Mouse (Mus musculus): ENCODE data around the gene Cd200r1. TPM values are rescaled to one million over a fixed set of nuclear protein-coding genes. Genes with fewer than 3 reads are reported as not detected.
"Not testable (repeated sequence)": the region's sequence is repeated elsewhere in the genome, so short reads cannot be mapped to it uniquely, and the experiment has no call there.

Cd200r1 gene
- total and polyA plus RNA-seq, 2 experiments from 2014 or later: 0.52 TPM; not detected in 1

DNA sequence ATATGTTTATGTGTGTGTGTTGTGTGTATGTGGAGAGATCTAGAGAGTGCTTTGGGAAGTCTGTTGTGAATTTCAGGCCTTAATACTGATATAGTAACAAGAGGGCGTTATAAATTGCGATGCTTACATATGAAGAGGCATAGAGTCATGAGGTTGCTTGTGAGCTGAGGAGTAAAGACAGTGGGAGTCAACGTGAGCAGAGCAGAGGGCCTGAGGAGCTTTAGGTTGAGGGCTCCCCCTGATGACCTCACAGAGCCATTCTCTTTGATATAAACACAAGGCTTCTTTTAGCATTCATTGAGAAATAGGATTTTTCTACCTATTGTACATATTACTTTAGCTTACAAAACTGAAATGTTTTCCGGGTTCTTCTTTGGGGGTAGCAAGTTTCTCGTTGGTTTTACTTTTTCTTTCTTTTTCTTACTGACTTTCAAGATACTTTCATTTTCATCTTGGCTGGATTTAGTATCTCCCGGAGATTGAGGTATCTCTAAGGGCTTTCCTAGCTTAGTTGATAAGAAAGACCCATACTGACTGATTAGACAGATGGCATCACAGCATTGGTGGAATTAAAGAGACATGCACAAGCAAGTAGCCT lies 47.0 kb downstream of the Cd200r1 start:
- Histone ChIP-seq H3K36me3 (ENCODE audit: insufficient read depth, low read length) (no peaks in the 10 kb centered on the region), H3K4me2 (ENCODE audit: low read depth, low read length, poor library complexity, severe bottlenecking) (no peak overlapping the region), H3K9me3 (ENCODE audit: low read length) (no peaks in the 10 kb centered on the region), H3K27me3 (ENCODE audit: insufficient read depth, low read length) (no peaks in the 10 kb centered on the region), H3K4me1 (ENCODE audit: insufficient read depth, low read length) (no peaks in the 10 kb centered on the region), H3K27ac (ENCODE audit: low read depth, low read length) (no peak overlapping the region), H3K9ac (replicated peaks; ENCODE audit: low read length, poor library complexity, severe bottlenecking) (no peak overlapping the region), H3K4me3 (ENCODE audit: low read depth, low read length) (no peak overlapping the region)
- no peak for TF ChIP-seq CTCF (IDR thresholded peaks at IDR 0.05)
- no peak for DNase-seq (ENCODE audit: low spot score)
- WGBS: 82% methylated on average over 6 of the region's 6 CpGs
- no peak for ATAC-seq (ENCODE audit: low FRiP score)

GRCm38 (mm10) chr16:44818010-44818409 lies 52.5 kb downstream of the Cd200r1 start:
- Histone ChIP-seq H3K27ac (ENCODE audit: low read depth, low read length) (no peak overlapping the region), H3K27me3 (ENCODE audit: insufficient read depth, low read length) (no peaks in the 10 kb centered on the region), H3K4me3 (ENCODE audit: low read depth, low read length) (no peak overlapping the region), H3K4me2 (ENCODE audit: low read depth, low read length, poor library complexity, severe bottlenecking) (no peak overlapping the region), H3K9ac (replicated peaks; ENCODE audit: low read length, poor library complexity, severe bottlenecking) (no peak overlapping the region), H3K9me3 (ENCODE audit: low read length) (no peaks in the 10 kb centered on the region), H3K36me3 (ENCODE audit: insufficient read depth, low read length) (no peaks in the 10 kb centered on the region), H3K4me1 (ENCODE audit: insufficient read depth, low read length) (no peaks in the 10 kb centered on the region)
- ATAC-seq (ENCODE audit: low FRiP score) (no peak), DNase-seq (ENCODE audit: low spot score) (no peak)
- no peak for TF ChIP-seq CTCF (IDR thresholded peaks at IDR 0.05)
- WGBS: 49% methylated on average over 1 of the region's 1 CpGs

DNA sequence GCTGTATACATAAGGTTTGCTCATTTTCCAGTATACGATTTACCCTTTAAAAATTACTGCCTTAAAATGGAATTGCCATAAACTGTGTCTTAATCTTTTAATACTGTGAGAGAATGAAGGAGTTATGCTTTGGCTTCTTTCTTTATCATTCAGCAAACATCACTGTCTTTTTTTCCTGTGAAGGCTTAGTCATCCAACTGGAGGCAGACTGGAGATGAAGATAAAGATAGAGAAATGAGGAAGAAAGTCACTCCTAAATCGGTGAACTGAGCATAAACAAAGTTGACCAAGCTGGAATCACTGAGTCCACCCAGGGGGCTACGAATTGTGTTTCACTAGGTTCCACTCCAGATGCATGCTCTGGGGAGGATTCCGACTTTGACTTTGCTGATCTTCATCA lies 55.0 kb downstream of the Cd200r1 start:
- 90% methylated on average over 4 of the region's 4 CpGs for WGBS
- H3K9ac ChIP-seq (replicated peaks; ENCODE audit: low read length, poor library complexity, severe bottlenecking): no peak overlapping the region
- no peak overlapping the region for H3K27ac ChIP-seq (ENCODE audit: low read depth, low read length)
- H3K4me2 ChIP-seq (ENCODE audit: low read depth, low read length, poor library complexity, severe bottlenecking): no peak overlapping the region
- H3K4me3 ChIP-seq (ENCODE audit: low read depth, low read length): no peak overlapping the region
- H3K4me1 ChIP-seq (ENCODE audit: insufficient read depth, low read length): no peaks in the 10 kb centered on the region
- DNase-seq (ENCODE audit: low spot score) (no peak), ATAC-seq (ENCODE audit: low FRiP score) (no peak)
- no peaks in the 10 kb centered on the region for H3K27me3 ChIP-seq (ENCODE audit: insufficient read depth, low read length)
- no peaks in the 10 kb centered on the region for H3K9me3 ChIP-seq (ENCODE audit: low read length)
- H3K36me3 ChIP-seq (ENCODE audit: insufficient read depth, low read length): no peaks in the 10 kb centered on the region
- no peak for TF ChIP-seq CTCF (IDR thresholded peaks at IDR 0.05)

DNA sequence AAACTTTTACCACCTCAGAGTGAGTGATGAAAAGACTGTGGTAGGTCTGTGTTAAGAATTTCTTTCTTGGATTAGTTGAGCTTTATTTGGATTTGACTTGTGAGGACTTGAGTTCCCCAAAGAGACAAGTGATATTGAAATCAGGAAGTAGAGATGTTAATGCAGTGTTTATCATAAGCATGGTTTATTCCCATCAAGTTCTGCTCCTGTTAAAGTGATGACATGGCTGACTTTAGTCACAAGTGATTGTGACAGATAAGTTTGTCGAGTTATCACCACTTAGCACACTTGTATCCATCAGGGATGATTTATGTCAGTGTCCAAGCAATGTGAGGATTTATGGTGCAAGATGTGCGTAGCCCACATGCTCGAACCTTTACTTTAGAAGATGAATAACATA lies 66.8 kb downstream of the Cd200r1 start:
- H3K9me3 ChIP-seq (ENCODE audit: low read length): no peaks in the 10 kb centered on the region
- no peaks in the 10 kb centered on the region for H3K4me1 ChIP-seq (ENCODE audit: insufficient read depth, low read length)
- no peaks in the 10 kb centered on the region for H3K36me3 ChIP-seq (ENCODE audit: insufficient read depth, low read length)
- no peak overlapping the region for H3K4me3 ChIP-seq (ENCODE audit: low read depth, low read length)
- no peak overlapping the region for H3K4me2 ChIP-seq (ENCODE audit: low read depth, low read length, poor library complexity, severe bottlenecking)
- no peak for TF ChIP-seq CTCF (IDR thresholded peaks at IDR 0.05)
- no peak for DNase-seq (ENCODE audit: low spot score)
- H3K27ac ChIP-seq (ENCODE audit: low read depth, low read length): no peak overlapping the region
- 76% methylated on average over 3 of the region's 3 CpGs for WGBS
- no peak overlapping the region for H3K9ac ChIP-seq (replicated peaks; ENCODE audit: low read length, poor library complexity, severe bottlenecking)
- H3K27me3 ChIP-seq (ENCODE audit: insufficient read depth, low read length): no peaks in the 10 kb centered on the region
- ATAC-seq (ENCODE audit: low FRiP score): no peak

DNA sequence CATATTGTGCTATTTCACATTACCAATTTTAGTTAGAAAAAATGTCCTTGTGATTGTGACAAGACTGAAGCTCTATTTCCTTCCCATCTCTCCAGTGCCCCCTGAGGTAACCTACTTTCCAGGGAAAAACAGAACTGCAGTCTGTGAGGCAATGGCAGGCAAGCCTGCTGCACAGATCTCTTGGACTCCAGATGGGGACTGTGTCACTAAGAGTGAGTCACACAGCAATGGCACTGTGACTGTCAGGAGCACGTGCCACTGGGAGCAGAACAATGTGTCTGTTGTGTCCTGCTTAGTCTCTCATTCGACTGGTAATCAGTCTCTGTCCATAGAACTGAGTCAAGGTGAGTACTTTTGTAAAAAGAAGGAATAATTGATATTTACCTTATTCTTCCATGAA lies 67.7 kb downstream of the Cd200r1 start:
- not testable (repeated sequence) for H3K9ac ChIP-seq (replicated peaks; ENCODE audit: low read length, poor library complexity, severe bottlenecking); H3K9me3 ChIP-seq (ENCODE audit: low read length); DNase-seq (ENCODE audit: low spot score); H3K36me3 ChIP-seq (ENCODE audit: insufficient read depth, low read length); ATAC-seq (ENCODE audit: low FRiP score); H3K4me2 ChIP-seq (ENCODE audit: low read depth, low read length, poor library complexity, severe bottlenecking); H3K4me3 ChIP-seq (ENCODE audit: low read depth, low read length); H3K27me3 ChIP-seq (ENCODE audit: insufficient read depth, low read length); H3K27ac ChIP-seq (ENCODE audit: low read depth, low read length); H3K4me1 ChIP-seq (ENCODE audit: insufficient read depth, low read length)
- WGBS: 42% methylated on average over 2 of the region's 2 CpGs

Other genes starting within 250 kb of the Cd200r1 start
- 13.5 and 24.9 TPM in 2 replicates for gene Boc, start 206.8 kb upstream of the Cd200r1 start, total RNA-seq (2014; rRNA removed)
- gene Boc, start 206.8 kb upstream of the Cd200r1 start, polyA plus RNA-seq (2015; fragmentation: Nextera tagmentation; extraction: Ambion mirVana): 2.7 and 3.9 TPM in 2 replicates
- gene Nepro, start 41.4 kb upstream of the Cd200r1 start, total RNA-seq (2014; rRNA removed): 3.5 and 5.9 TPM in 2 replicates
- gene Nepro, start 41.4 kb upstream of the Cd200r1 start, polyA plus RNA-seq (2015; fragmentation: Nextera tagmentation; extraction: Ambion mirVana): 2.4 and 2.9 TPM in 2 replicates
- gene Gtpbp8, start 19.4 kb upstream of the Cd200r1 start, total RNA-seq (2014; rRNA removed): 42.5 and 46.7 TPM in 2 replicates
- gene Gtpbp8, start 19.4 kb upstream of the Cd200r1 start, polyA plus RNA-seq (2015; fragmentation: Nextera tagmentation; extraction: Ambion mirVana): 36.6 and 38.8 TPM in 2 replicates
- gene Cd200r4, start 46.0 kb downstream of the Cd200r1 start, total RNA-seq (2014; rRNA removed): not detected in 2 replicates
- 0.09 TPM in 2 replicates for gene Cd200r4, start 46.0 kb downstream of the Cd200r1 start, polyA plus RNA-seq (2015; fragmentation: Nextera tagmentation; extraction: Ambion mirVana)
- 0.22 TPM in 1 of 2 replicates, not detected in the other for gene Cd200r2, start 101.4 kb downstream of the Cd200r1 start, total RNA-seq (2014; rRNA removed)
- gene Cd200r2, start 101.4 kb downstream of the Cd200r1 start, polyA plus RNA-seq (2015; fragmentation: Nextera tagmentation; extraction: Ambion mirVana): not detected in 2 replicates
- gene Cd200r3, start 177.9 kb downstream of the Cd200r1 start, total RNA-seq (2014; rRNA removed): not detected in 2 replicates
- gene Cd200r3, start 177.9 kb downstream of the Cd200r1 start, polyA plus RNA-seq (2015; fragmentation: Nextera tagmentation; extraction: Ambion mirVana): not detected in 2 replicates